17 mouse cellular contexts compared by ENCODE assay signal in genomic region chr4:132518066-132518465, GRCm38 (mm10). TPM values are rescaled to one million over a fixed set of nuclear protein-coding genes. Genes with fewer than 3 reads are reported as not detected.
DNase-seq lines count a peak whose midpoint lies in the region; ATAC-seq lines count a peak whose summit lies in the region.
"Had no signal": no experiment of that assay in that cellular context is flagged by ENCODE, and none has a peak within 500 bp of the region (broad histone marks: within the 10 kb centered on the region; RNA-seq: fewer than 3 reads in every experiment).

No protein-coding gene starts in this region.

- no peaks in the 10 kb centered on the region for H3K9me3 ChIP-seq in lung, embryonic 16.5 days (ENCODE audit: control insufficient read depth, low read length)
- H3K9me3 ChIP-seq in intestine, embryonic 16.5 days (ENCODE audit: control insufficient read depth, low read length) = no peaks in the 10 kb centered on the region
- no peaks in the 10 kb centered on the region for H3K9me3 ChIP-seq in kidney, embryonic 15.5 days (replicated peaks)
- H3K9me3 ChIP-seq: G1E; hindbrain, embryonic 15.5 days; limb, embryonic 10.5 days; midbrain, embryonic 10.5 days had no signal

- no peak for ATAC-seq in lung, embryonic 16.5 days (ENCODE audit: low read depth)
- ATAC-seq in intestine, embryonic 16.5 days = peak; percentile 74
- ATAC-seq in kidney, embryonic 15.5 days (replicated peaks; ENCODE audit: low FRiP score) = peak; percentile 47; the same call in 1 of the 2 replicates

- 50% methylated on average over 8 of the region's 8 CpGs for WGBS in lung, embryonic 16.5 days
- WGBS in intestine, embryonic 16.5 days = 45% methylated on average over 8 of the region's 8 CpGs
- WGBS in kidney, embryonic 15.5 days = 55% methylated on average over 8 of the region's 8 CpGs

- no peak overlapping the region for H3K4me2 ChIP-seq in lung, embryonic 16.5 days (ENCODE audit: low read depth, low read length)
- no peak overlapping the region for H3K4me2 ChIP-seq in intestine, embryonic 16.5 days (ENCODE audit: low read depth, low read length)
- H3K4me2 ChIP-seq in kidney, embryonic 15.5 days = no peak overlapping the region
- H3K4me2 ChIP-seq: heart, embryonic 11.5 days; hindbrain, embryonic 15.5 days had no signal

- H3K4me1 ChIP-seq in lung, embryonic 16.5 days (replicated peaks; ENCODE audit: control insufficient read depth, insufficient read depth, low read length) = peaks cover 12% of the 10 kb centered on the region; the same call in 1 of the 2 replicates
- peaks cover 6% of the 10 kb centered on the region for H3K4me1 ChIP-seq in intestine, embryonic 16.5 days (ENCODE audit: control insufficient read depth, insufficient read depth, low read length)
- peaks cover 19% of the 10 kb centered on the region for H3K4me1 ChIP-seq in kidney, embryonic 15.5 days

- no peaks in the 10 kb centered on the region for H3K36me3 ChIP-seq in lung, embryonic 16.5 days (ENCODE audit: control insufficient read depth, insufficient read depth, low read length)
- no peaks in the 10 kb centered on the region for H3K36me3 ChIP-seq in intestine, embryonic 16.5 days (ENCODE audit: control insufficient read depth, insufficient read depth, low read length)
- H3K36me3 ChIP-seq in kidney, embryonic 15.5 days = no peaks in the 10 kb centered on the region
- H3K36me3 ChIP-seq: G1E; hindbrain, embryonic 15.5 days; limb, embryonic 10.5 days; midbrain, embryonic 10.5 days had no signal

- DNase-seq in lung, postnatal 14 days = no peak
- peak; percentile 51 for DNase-seq in lung, postnatal 36 days
- no peak for DNase-seq in thymus, postnatal 10 days (ENCODE audit: low spot score in 2 of 2)
- DNase-seq in gastrocnemius, postnatal 36 days = no peak
- no peak for DNase-seq in thymus, postnatal 4 days
- DNase-seq: cerebellum, postnatal 10 days; right cerebral cortex, adult 18-20 months; spleen, adult 18-20 months; thymus, postnatal 25 days had no signal

- no peak overlapping the region for H3K9ac ChIP-seq in lung, embryonic 16.5 days (ENCODE audit: low read length)
- H3K9ac ChIP-seq in intestine, embryonic 16.5 days (ENCODE audit: low read depth, low read length) = no peak overlapping the region
- no peak overlapping the region for H3K9ac ChIP-seq in kidney, embryonic 15.5 days
- H3K9ac ChIP-seq: hindbrain, embryonic 15.5 days had no signal

- no peaks in the 10 kb centered on the region for H3K27me3 ChIP-seq in lung, embryonic 16.5 days (ENCODE audit: control insufficient read depth, insufficient read depth, low read depth, low read length)
- H3K27me3 ChIP-seq in intestine, embryonic 16.5 days (replicated peaks; ENCODE audit: control insufficient read depth, insufficient read depth, low read length) = no peaks in the 10 kb centered on the region
- no peaks in the 10 kb centered on the region for H3K27me3 ChIP-seq in kidney, embryonic 15.5 days

- H3K4me3 ChIP-seq in lung, embryonic 16.5 days (ENCODE audit: low read length) = no peak overlapping the region
- H3K4me3 ChIP-seq in intestine, embryonic 16.5 days (ENCODE audit: low read length) = no peak overlapping the region
- H3K4me3 ChIP-seq in kidney, embryonic 15.5 days (replicated peaks) = no peak overlapping the region
- H3K4me3 ChIP-seq: hindbrain, embryonic 15.5 days; limb, embryonic 10.5 days; midbrain, embryonic 10.5 days had no signal

- intact Hi-C loops in gastrocnemius, postnatal 36 days (cut with DNase I) = loop anchor here (10.0 kb wide), 1 partner anchor 223 kb away; no protein-coding TSS in a partner anchor

- H3K27ac ChIP-seq in lung, embryonic 16.5 days (ENCODE audit: low read length) = peak overlapping the region; percentile 45
- peak overlapping the region; percentile 86 for H3K27ac ChIP-seq in intestine, embryonic 16.5 days (ENCODE audit: low read length)
- peak overlapping the region; percentile 88 for H3K27ac ChIP-seq in kidney, embryonic 15.5 days
- H3K27ac ChIP-seq: hindbrain, embryonic 15.5 days; limb, embryonic 10.5 days; midbrain, embryonic 10.5 days had no signal

RNA-seq across cellular contexts. Expression of gene Sesn2, which starts 7.8 kb away (rescaled TPM):
- 10.6 and 12.3 TPM in 2 replicates for polyA plus RNA-seq in lung, embryonic 16.5 days (2015; fragmentation: Nextera tagmentation; extraction: Ambion mirVana)
- polyA plus RNA-seq in intestine, embryonic 16.5 days (2015; fragmentation: Nextera tagmentation; extraction: Ambion mirVana) = 11.6 and 12.4 TPM in 2 replicates
- 19.4 and 20.3 TPM in 2 replicates for polyA plus RNA-seq in kidney, embryonic 15.5 days (2015; fragmentation: Nextera tagmentation; extraction: Ambion mirVana)
- 1 to 10 TPM; 2.1 to 2.7 TPM for total RNA-seq in gastrocnemius, postnatal 36 days (2021)

RNA-seq across cellular contexts. Expression of gene Atpif1, which starts 15.4 kb away (rescaled TPM):
- polyA plus RNA-seq in lung, embryonic 16.5 days (2015; fragmentation: Nextera tagmentation; extraction: Ambion mirVana) = 976 and 986 TPM in 2 replicates
- polyA plus RNA-seq in intestine, embryonic 16.5 days (2015; fragmentation: Nextera tagmentation; extraction: Ambion mirVana) = 1,346 and 1,379 TPM in 2 replicates
- 1,106 and 1,152 TPM in 2 replicates for polyA plus RNA-seq in kidney, embryonic 15.5 days (2015; fragmentation: Nextera tagmentation; extraction: Ambion mirVana)
- 10 to 100 TPM; 49.5 to 51.2 TPM for total RNA-seq in gastrocnemius, postnatal 36 days (2021)

RNA-seq across cellular contexts. Expression of gene Dnajc8, which starts 17.3 kb away (rescaled TPM):
- polyA plus RNA-seq in lung, embryonic 16.5 days (2015; fragmentation: Nextera tagmentation; extraction: Ambion mirVana) = 159 and 171 TPM in 2 replicates
- polyA plus RNA-seq in intestine, embryonic 16.5 days (2015; fragmentation: Nextera tagmentation; extraction: Ambion mirVana) = 140 and 150 TPM in 2 replicates
- 166 and 167 TPM in 2 replicates for polyA plus RNA-seq in kidney, embryonic 15.5 days (2015; fragmentation: Nextera tagmentation; extraction: Ambion mirVana)
- 10 to 100 TPM; 40.0 to 47.4 TPM for total RNA-seq in gastrocnemius, postnatal 36 days (2021)

RNA-seq across cellular contexts. Expression of gene Ptafr, which starts 45.8 kb away (rescaled TPM):
- 1.1 and 1.2 TPM in 2 replicates for polyA plus RNA-seq in lung, embryonic 16.5 days (2015; fragmentation: Nextera tagmentation; extraction: Ambion mirVana)
- polyA plus RNA-seq in intestine, embryonic 16.5 days (2015; fragmentation: Nextera tagmentation; extraction: Ambion mirVana) = 1.5 and 1.6 TPM in 2 replicates
- polyA plus RNA-seq in kidney, embryonic 15.5 days (2015; fragmentation: Nextera tagmentation; extraction: Ambion mirVana) = 0.62 and 1.1 TPM in 2 replicates
- 1 to 10 TPM in 1 of 2 experiments, under 1 TPM in 1; 0.64 to 1.0 TPM for total RNA-seq in gastrocnemius, postnatal 36 days (2021)

RNA-seq across cellular contexts. Expression of gene Med18, which starts 54.3 kb away (rescaled TPM):
- 22.6 and 24.8 TPM in 2 replicates for polyA plus RNA-seq in lung, embryonic 16.5 days (2015; fragmentation: Nextera tagmentation; extraction: Ambion mirVana)
- polyA plus RNA-seq in intestine, embryonic 16.5 days (2015; fragmentation: Nextera tagmentation; extraction: Ambion mirVana) = 15.2 and 18.4 TPM in 2 replicates
- polyA plus RNA-seq in kidney, embryonic 15.5 days (2015; fragmentation: Nextera tagmentation; extraction: Ambion mirVana) = 25.2 and 25.6 TPM in 2 replicates
- total RNA-seq in gastrocnemius, postnatal 36 days (2021) = 1 to 10 TPM; 2.5 to 3.5 TPM
